Mouse (Mus musculus): Measurements from ENCODE around the gene Slc38a4. TPM values are rescaled to one million over a fixed set of nuclear protein-coding genes. Genes with fewer than 3 reads are reported as not detected.

Gene Slc38a4
- total RNA-seq, 4 experiments from 2014 or later = 0.49 to 1.0 (median 0.77) TPM

GRCm38 (mm10) chr15:97054767-97055489 lies 828 bp downstream of the Slc38a4 start:
- no peak for DNase-seq (ENCODE audit: low spot score in 2 of 2)

GRCm38 (mm10) chr15:97054131-97054530 lies 1.6 kb downstream of the Slc38a4 start:
- no peak for DNase-seq (ENCODE audit: low spot score in 2 of 2)

GRCm38 (mm10) chr15:97050436-97050835 lies 5.3 kb downstream of the Slc38a4 start:
- no peak for DNase-seq (ENCODE audit: low spot score in 2 of 2)

GRCm38 (mm10) chr15:97050011-97050410 lies 5.7 kb downstream of the Slc38a4 start:
- no peak for DNase-seq (ENCODE audit: low spot score in 2 of 2)

- DNase-seq (ENCODE audit: low spot score in 2 of 2) = no peak
Observed at GRCm38 (mm10) chr15:97049281-97049841, 6.4 kb downstream of the Slc38a4 start.

GRCm38 (mm10) chr15:97048267-97048666 lies 7.5 kb downstream of the Slc38a4 start:
- DNase-seq (ENCODE audit: low spot score in 2 of 2) = no peak

- DNase-seq (ENCODE audit: low spot score in 2 of 2) = no peak
Observed at GRCm38 (mm10) chr15:97043921-97044320, 11.8 kb downstream of the Slc38a4 start.

GRCm38 (mm10) chr15:97042001-97042491 lies 13.7 kb downstream of the Slc38a4 start:
- no peak for DNase-seq (ENCODE audit: low spot score in 2 of 2)

- DNase-seq (ENCODE audit: low spot score in 2 of 2) = no peak
Observed at GRCm38 (mm10) chr15:97041182-97041581, 14.6 kb downstream of the Slc38a4 start.

GRCm38 (mm10) chr15:97037710-97038109 lies 18.0 kb downstream of the Slc38a4 start:
- no peak for DNase-seq (ENCODE audit: low spot score in 2 of 2)

GRCm38 (mm10) chr15:97035892-97036291 lies 19.9 kb downstream of the Slc38a4 start:
- DNase-seq (ENCODE audit: low spot score in 2 of 2) = no peak

GRCm38 (mm10) chr15:97033485-97033991 lies 22.2 kb downstream of the Slc38a4 start:
- DNase-seq (ENCODE audit: low spot score in 2 of 2) = no peak

- no peak for DNase-seq (ENCODE audit: low spot score in 2 of 2)
Observed at GRCm38 (mm10) chr15:97031886-97032285, 23.9 kb downstream of the Slc38a4 start.

GRCm38 (mm10) chr15:97030984-97031492 lies 24.7 kb downstream of the Slc38a4 start:
- DNase-seq (ENCODE audit: low spot score in 2 of 2) = no peak

GRCm38 (mm10) chr15:97030136-97030535 lies 25.6 kb downstream of the Slc38a4 start:
- DNase-seq (ENCODE audit: low spot score in 2 of 2) = no peak

- no peak for DNase-seq (ENCODE audit: low spot score in 2 of 2)
Observed at GRCm38 (mm10) chr15:97029064-97029791, 26.5 kb downstream of the Slc38a4 start.

GRCm38 (mm10) chr15:97028651-97029050 lies 27.1 kb downstream of the Slc38a4 start:
- no peak for DNase-seq (ENCODE audit: low spot score in 2 of 2)

GRCm38 (mm10) chr15:97028046-97028634 lies 27.6 kb downstream of the Slc38a4 start:
- DNase-seq (ENCODE audit: low spot score in 2 of 2) = no peak

- no peak for DNase-seq (ENCODE audit: low spot score in 2 of 2)
Observed at GRCm38 (mm10) chr15:97026670-97027069, 29.1 kb downstream of the Slc38a4 start.

- no peak for DNase-seq (ENCODE audit: low spot score in 2 of 2)
Observed at GRCm38 (mm10) chr15:97022764-97023163, 33.0 kb downstream of the Slc38a4 start.

GRCm38 (mm10) chr15:97022213-97022612 lies 33.5 kb downstream of the Slc38a4 start:
- no peak for DNase-seq (ENCODE audit: low spot score in 2 of 2)
